Comparison of ENCODE assay signal across 22 mouse cellular contexts in the genomic region with DNA sequence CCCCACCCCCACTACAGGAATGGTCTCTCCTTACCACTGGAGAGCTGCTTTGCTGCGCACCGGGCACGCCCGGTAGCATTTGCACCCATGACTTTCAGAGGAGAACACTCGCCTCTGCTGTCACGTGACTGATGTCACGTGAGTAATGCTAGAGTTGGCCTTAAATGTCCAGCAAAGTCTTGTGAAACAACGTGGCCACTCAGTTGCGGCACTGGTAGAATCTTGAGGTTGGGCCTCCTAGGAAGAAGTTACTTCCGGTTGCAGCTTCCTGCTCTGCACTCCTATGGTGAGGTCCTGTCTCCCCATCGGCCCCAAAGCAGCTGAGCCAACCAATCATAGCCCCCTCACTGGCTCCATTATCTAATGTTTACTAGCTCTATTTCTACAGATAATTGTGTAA.
A peak's percentile ranks its signal among the peaks of the same experiment; 100 is the strongest.
DNase-seq lines count a peak whose midpoint lies in the region; ATAC-seq lines count a peak whose summit lies in the region.
"Had no signal": no experiment of that assay in that cellular context is flagged by ENCODE, and none has a peak within 500 bp of the region (broad histone marks: within the 10 kb centered on the region; RNA-seq: fewer than 3 reads in every experiment).

No protein-coding gene starts in this region.

- no peaks in the 10 kb centered on the region for H3K27me3 ChIP-seq in intestine, embryonic 14.5 days (replicated peaks; ENCODE audit: control insufficient read depth, insufficient read depth, low read length)
- no peaks in the 10 kb centered on the region for H3K27me3 ChIP-seq in intestine, embryonic 15.5 days (replicated peaks)
- H3K27me3 ChIP-seq: forebrain, embryonic 13.5 days; hindbrain, embryonic 12.5 days; hindbrain, embryonic 15.5 days had no signal

- H3K9me3 ChIP-seq in intestine, embryonic 14.5 days (ENCODE audit: control insufficient read depth, low read length) = no peaks in the 10 kb centered on the region
- no peaks in the 10 kb centered on the region for H3K9me3 ChIP-seq in intestine, embryonic 15.5 days
- H3K9me3 ChIP-seq: forebrain, embryonic 10.5 days; forebrain, embryonic 13.5 days; hindbrain, embryonic 12.5 days; hindbrain, embryonic 15.5 days had no signal

- no peak overlapping the region for H3K4me3 ChIP-seq in intestine, embryonic 14.5 days (ENCODE audit: low read depth, low read length)
- H3K4me3 ChIP-seq in intestine, embryonic 15.5 days (replicated peaks) = no peak overlapping the region
- H3K4me3 ChIP-seq: forebrain, embryonic 10.5 days; forebrain, embryonic 13.5 days; hindbrain, embryonic 12.5 days; hindbrain, embryonic 15.5 days had no signal

- H3K36me3 ChIP-seq in intestine, embryonic 14.5 days (ENCODE audit: control insufficient read depth, insufficient read depth, low read length) = no peaks in the 10 kb centered on the region
- H3K36me3 ChIP-seq in intestine, embryonic 15.5 days = no peaks in the 10 kb centered on the region
- H3K36me3 ChIP-seq: forebrain, embryonic 10.5 days; hindbrain, embryonic 12.5 days; hindbrain, embryonic 15.5 days had no signal

- H3K9ac ChIP-seq in intestine, embryonic 14.5 days (ENCODE audit: low read length) = no peak overlapping the region
- no peak overlapping the region for H3K9ac ChIP-seq in intestine, embryonic 15.5 days
- H3K9ac ChIP-seq: forebrain, embryonic 13.5 days; hindbrain, embryonic 12.5 days; hindbrain, embryonic 15.5 days had no signal

- H3K4me1 ChIP-seq in intestine, embryonic 14.5 days (replicated peaks; ENCODE audit: control insufficient read depth, insufficient read depth, low read length) = peaks cover 7% of the 10 kb centered on the region
- H3K4me1 ChIP-seq in intestine, embryonic 15.5 days (replicated peaks) = peaks cover 4% of the 10 kb centered on the region; the same call in 1 of the 2 replicates

- H3K4me2 ChIP-seq in intestine, embryonic 14.5 days (ENCODE audit: low read length) = no peak overlapping the region
- no peak overlapping the region for H3K4me2 ChIP-seq in intestine, embryonic 15.5 days (replicated peaks)
- H3K4me2 ChIP-seq: forebrain, embryonic 13.5 days; heart, embryonic 11.5 days; hindbrain, embryonic 12.5 days; hindbrain, embryonic 15.5 days had no signal

- ATAC-seq in intestine, embryonic 14.5 days (replicated peaks; ENCODE audit: low FRiP score, low TSS enrichment, low read depth) = no peak
- no peak for ATAC-seq in intestine, embryonic 15.5 days
- ATAC-seq in megakaryocyte progenitor cell, adult 5-6 weeks (replicated peaks; ENCODE audit: poor library complexity) = peak; percentile 39
- ATAC-seq: activated CD4-positive, CD25-positive, alpha-beta regulatory T cell, adult 4 months; forebrain, embryonic 13.5 days; forebrain, embryonic 16.5 days had no signal

- DNase-seq in intestine, embryonic 14.5 days (ENCODE audit: low spot score) = peak; percentile 44
- peak; percentile 25 for DNase-seq in NIH3T3 (ENCODE audit: low read depth)
- DNase-seq in spleen, postnatal 10 days (ENCODE audit: low spot score in 2 of 2) = no peak
- DNase-seq in kidney, postnatal 36 days = no peak
- DNase-seq: adrenal gland, adult 8-10 months; adrenal gland, postnatal 25 days; B cell, adult 2 months; cerebellum, adult 18-20 months; cerebellum, adult 9-10 months; cerebellum, postnatal 14 days; gastrocnemius, postnatal 10 days; gastrocnemius, postnatal 36 days; heart, adult 11 months had no signal

- no peak overlapping the region for H3K27ac ChIP-seq in intestine, embryonic 14.5 days (ENCODE audit: low read depth)
- no peak overlapping the region for H3K27ac ChIP-seq in intestine, embryonic 15.5 days
- H3K27ac ChIP-seq: forebrain, embryonic 10.5 days; forebrain, embryonic 13.5 days; hindbrain, embryonic 12.5 days; hindbrain, embryonic 15.5 days had no signal

- WGBS in intestine, embryonic 14.5 days = 92% methylated on average over 11 of the region's 11 CpGs
- 90% methylated on average over 11 of the region's 11 CpGs for WGBS in intestine, embryonic 15.5 days

Comparison
In these comparisons a context has a peak if more than half of its experiments do, and no peak if none do; other contexts are left out.
1. DNase-seq: peak in intestine, embryonic 14.5 days (single experiment) and NIH3T3 (single experiment); none in spleen, postnatal 10 days (0 of 2) and kidney, postnatal 36 days (0 of 2).